Mouse (Mus musculus) liver, adult 2 months (tissue): ENCODE measurements around the gene Mxd1.

Experiments
- CTCF ChIP-seq: fragments of 200-500 bp; IDR thresholded peaks from 2 replicates; pipeline ENCODE4 v1.5.1; 2011; ENCODE audit warnings: low read depth, low read length, control low read depth
- POLR2A ChIP-seq: fragments of 200-500 bp; IDR thresholded peaks from 2 replicates; pipeline ENCODE4 v1.6.1; 2011; ENCODE audit warnings: low read length, control low read depth; ENCODE audit not compliant: insufficient read depth; ENCODE audit errors: extremely low read depth

DNA sequence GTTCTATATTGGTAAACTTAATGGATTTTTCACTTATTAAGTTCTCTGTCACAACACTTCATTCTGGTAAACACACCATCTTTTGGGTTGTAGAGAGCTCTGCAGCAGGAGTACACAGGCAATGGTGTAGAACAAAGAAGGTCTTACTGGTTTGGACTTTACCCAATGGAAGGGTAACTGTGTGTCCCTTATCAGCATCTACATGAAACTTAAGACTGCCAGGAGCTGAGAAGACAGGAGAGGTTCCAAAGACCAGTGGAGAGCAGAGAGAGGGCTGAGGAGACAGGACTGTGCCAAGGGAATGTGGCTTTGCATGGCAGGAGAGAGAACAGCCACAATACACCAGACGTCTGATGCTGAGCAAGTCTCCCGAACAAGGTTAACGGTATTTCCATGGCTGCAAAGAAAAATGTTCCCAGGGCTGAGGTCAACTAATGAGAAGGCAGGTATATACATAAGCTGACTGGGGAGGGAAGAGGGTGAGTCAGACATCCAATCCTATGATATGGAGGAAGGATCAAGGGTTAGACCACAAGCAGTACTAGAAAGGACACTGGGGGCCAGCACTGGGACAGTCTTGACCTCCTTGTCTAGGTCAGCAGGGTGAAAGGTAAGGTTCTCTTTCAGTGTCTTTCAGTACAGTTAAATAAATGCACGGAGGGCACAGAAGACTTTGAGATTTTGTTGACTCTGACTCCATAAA, 39.3 kb upstream of the Mxd1 start:
- TF ChIP-seq CTCF (no peak), POLR2A (no peak)
